Mouse (Mus musculus) CH12.LX (cell line): Measurements from ENCODE around the gene Jmjd1c. TPM values are rescaled to one million over a fixed set of nuclear protein-coding genes. Genes with fewer than 3 reads are reported as not detected.

Experiments used
- DNase-seq: peaks from one replicate; pipeline ENCODE4 v3.0.0-alpha.2; 2013; ENCODE audit errors: extremely low read depth
- H3K27ac ChIP-seq: 2 replicates; pipeline ENCODE4 v1.5.1; 2012; ENCODE audit warnings: low read depth, mild to moderate bottlenecking, control low read depth, moderate library complexity; ENCODE audit not compliant: insufficient read depth
- H3K27me3 ChIP-seq: replicated peaks from 2 replicates; pipeline ENCODE3; 2012; ENCODE audit warnings: inconsistent platforms
- H3K36me3 ChIP-seq, 2 experiments: replicated peaks in 1 of 2; 2 replicates each; pipeline versions ENCODE3 to v1.6.1; 2012; ENCODE audit warnings: inconsistent platforms in 1 of 2, low read length in 1 of 2, mild to moderate bottlenecking in 1 of 2, mixed read lengths in 1 of 2, moderate library complexity in 1 of 2; ENCODE audit not compliant: control insufficient read depth in 1 of 2, insufficient read depth in 1 of 2
- H3K4me1 ChIP-seq, 2 experiments: 2 replicates each; pipeline ENCODE4 v1.6.1; 2012; ENCODE audit warnings: inconsistent platforms in 1 of 2, moderate library complexity in 1 of 2; ENCODE audit not compliant: insufficient read depth in 2 of 2, control insufficient read depth in 1 of 2
- H3K4me2 ChIP-seq: 2 replicates; pipeline ENCODE4 v1.6.1; 2012; ENCODE audit warnings: low read depth, mild to moderate bottlenecking, control low read depth; ENCODE audit not compliant: poor library complexity, insufficient read depth, severe bottlenecking
- H3K4me3 ChIP-seq, 3 experiments: fragments of 150-350 bp in 1 of 3; sonication (generic) in 1 of 3; replicated peaks in 1 of 3; 2 replicates each; pipeline versions ENCODE3 to v1.5.1; 2011 to 2012; ENCODE audit warnings: low read depth in 2 of 3, low read length in 2 of 3, mild to moderate bottlenecking in 2 of 3, moderate library complexity in 2 of 3, control low read depth in 1 of 3, improper control_type of control experiment in 1 of 3, inconsistent platforms in 1 of 3, mixed read lengths in 1 of 3; ENCODE audit not compliant: poor library complexity in 1 of 3
- H3K79me2 ChIP-seq: replicated peaks from 2 replicates; pipeline ENCODE4 v1.6.1; 2012; ENCODE audit warnings: mild to moderate bottlenecking, moderate library complexity; ENCODE audit not compliant: control insufficient read depth, poor library complexity, insufficient read depth, severe bottlenecking; ENCODE audit errors: extremely low read depth
- H3K9ac ChIP-seq: 2 replicates; pipeline ENCODE4 v1.6.1; 2012; ENCODE audit warnings: low read depth, mild to moderate bottlenecking, control low read depth, moderate library complexity; ENCODE audit not compliant: insufficient read depth
- H3K9me3 ChIP-seq: replicated peaks from 2 replicates; pipeline ENCODE3; 2012; ENCODE audit warnings: low read length, inconsistent platforms, mixed read lengths
- BHLHE40 ChIP-seq: IDR thresholded peaks from 2 replicates; pipeline ENCODE4 v1.6.1; 2011; ENCODE audit warnings: mild to moderate bottlenecking, low read depth, low read length, improper control_type of control experiment
- CHD1 ChIP-seq: IDR thresholded peaks from 2 replicates; pipeline ENCODE4 v1.6.1; 2012; ENCODE audit warnings: low read depth, low read length, improper control_type of control experiment, inconsistent platforms
- CHD2 ChIP-seq: IDR thresholded peaks from 2 replicates; pipeline ENCODE4 v1.6.1; 2011; ENCODE audit warnings: low read length, improper control_type of control experiment
- CTCF ChIP-seq, 2 experiments: IDR thresholded peaks in 1 of 2; conservative IDR thresholded peaks in 1 of 2; 2 replicates each; pipeline ENCODE4 v1.5.1; 2011 to 2012; ENCODE audit warnings: low read depth in 2 of 2, low read length in 2 of 2, improper control_type of control experiment in 1 of 2, inconsistent platforms in 1 of 2, mild to moderate bottlenecking in 1 of 2, moderate library complexity in 1 of 2
- ETS1 ChIP-seq: conservative IDR thresholded peaks from 2 replicates; pipeline ENCODE4 v1.6.1; 2012; ENCODE audit warnings: low read depth, mild to moderate bottlenecking, inconsistent platforms, low read length, improper control_type of control experiment, moderate library complexity
- GABPA ChIP-seq: IDR thresholded peaks from 2 replicates; pipeline ENCODE4 v1.6.1; 2012; ENCODE audit warnings: low read depth, low read length, improper control_type of control experiment, inconsistent platforms; ENCODE audit not compliant: insufficient replicate concordance
- HCFC1 ChIP-seq: IDR thresholded peaks from 2 replicates; pipeline ENCODE4 v1.6.1; 2012; ENCODE audit warnings: low read depth, mild to moderate bottlenecking, inconsistent platforms, low read length, improper control_type of control experiment
- IRF4 ChIP-seq: IDR thresholded peaks from 2 replicates; pipeline ENCODE4 v1.6.1; 2014; ENCODE audit warnings: low read depth, mild to moderate bottlenecking, inconsistent platforms, low read length, improper control_type of control experiment
- JUN ChIP-seq: IDR thresholded peaks from 2 replicates; pipeline ENCODE4 v1.6.1; 2011; ENCODE audit warnings: low read depth, mild to moderate bottlenecking, low read length, improper control_type of control experiment, moderate library complexity; ENCODE audit not compliant: insufficient read depth
- JUND ChIP-seq: conservative IDR thresholded peaks from 2 replicates; pipeline ENCODE4 v1.6.1; 2011; ENCODE audit warnings: low read depth, low read length, improper control_type of control experiment
- MAFK ChIP-seq: IDR thresholded peaks from 2 replicates; pipeline ENCODE4 v1.6.1; 2011; ENCODE audit warnings: low read length, improper control_type of control experiment; ENCODE audit not compliant: insufficient replicate concordance
- MAX ChIP-seq: IDR thresholded peaks from 2 replicates; pipeline ENCODE4 v1.6.1; 2011; ENCODE audit warnings: low read length, improper control_type of control experiment
- MEF2A ChIP-seq: IDR thresholded peaks from 2 replicates; pipeline ENCODE4 v1.6.1; 2014; ENCODE audit warnings: low read depth, mild to moderate bottlenecking, inconsistent platforms, low read length, improper control_type of control experiment, borderline replicate concordance
- MYC ChIP-seq: IDR thresholded peaks from 2 replicates; pipeline ENCODE4 v1.6.1; 2011; ENCODE audit warnings: low read depth, mild to moderate bottlenecking, improper control_type of control experiment, low read length
- NELFE ChIP-seq: IDR thresholded peaks from 2 replicates; pipeline ENCODE4 v1.6.1; 2011; ENCODE audit warnings: low read depth, low read length, improper control_type of control experiment
- NRF1 ChIP-seq: IDR thresholded peaks from 2 replicates; pipeline ENCODE4 v1.6.1; 2014; ENCODE audit warnings: low read depth, mild to moderate bottlenecking, inconsistent platforms, low read length, improper control_type of control experiment, moderate library complexity
- POLR2A ChIP-seq: IDR thresholded peaks from 2 replicates; pipeline ENCODE4 v1.6.1; 2011; ENCODE audit warnings: low read depth, mild to moderate bottlenecking, improper control_type of control experiment, low read length
- POLR2AphosphoS2 ChIP-seq: IDR thresholded peaks from 2 replicates; pipeline ENCODE4 v1.6.1; 2011; ENCODE audit warnings: low read depth, low read length, improper control_type of control experiment
- RAD21 ChIP-seq: IDR thresholded peaks from 2 replicates; pipeline ENCODE4 v1.6.1; 2011; ENCODE audit warnings: low read depth, mild to moderate bottlenecking, low read length, improper control_type of control experiment, moderate library complexity
- RCOR1 ChIP-seq: conservative IDR thresholded peaks from 2 replicates; pipeline ENCODE4 v1.6.1; 2012; ENCODE audit warnings: low read depth, mild to moderate bottlenecking, inconsistent platforms, low read length, improper control_type of control experiment
- SIN3A ChIP-seq: IDR thresholded peaks from 2 replicates; pipeline ENCODE4 v1.6.1; 2012; ENCODE audit warnings: low read length, improper control_type of control experiment, inconsistent platforms
- TBP ChIP-seq: conservative IDR thresholded peaks from 2 replicates; pipeline ENCODE4 v1.6.1; 2011; ENCODE audit warnings: low read depth, low read length, improper control_type of control experiment
- TCF12 ChIP-seq: IDR thresholded peaks from 2 replicates; pipeline ENCODE4 v1.6.1; 2014; ENCODE audit warnings: low read depth, mild to moderate bottlenecking, inconsistent platforms, low read length, improper control_type of control experiment
- UBTF ChIP-seq: IDR thresholded peaks from 2 replicates; pipeline ENCODE4 v1.6.1; 2012; ENCODE audit warnings: low read depth, mild to moderate bottlenecking, inconsistent platforms, low read length, improper control_type of control experiment, moderate library complexity
- USF2 ChIP-seq: conservative IDR thresholded peaks from 2 replicates; pipeline ENCODE4 v1.6.1; 2011; ENCODE audit warnings: low read depth, low read length, improper control_type of control experiment
- ZKSCAN1 ChIP-seq: IDR thresholded peaks from 2 replicates; pipeline ENCODE4 v1.6.1; 2012; ENCODE audit warnings: low read depth, inconsistent platforms, low read length, improper control_type of control experiment, borderline replicate concordance
- ZMIZ1 ChIP-seq: IDR thresholded peaks from 2 replicates; pipeline ENCODE4 v1.6.1; 2012; ENCODE audit warnings: low read depth, mild to moderate bottlenecking, inconsistent platforms, low read length, improper control_type of control experiment
- dilution Hi-C: fragments of 300-500 bp; cut with MboI; formaldehyde crosslinking; loops from 2 replicates; pipeline ENCODE4 v1.14.3; 2020; ENCODE audit warnings: low sequenced_read_pairs; ENCODE audit not compliant: extremely low pct_unique_long_range_greater_than_20kb, extremely low pct_ligation_motif_present
- in situ Hi-C: fragments of 300-500 bp; cut with MboI; formaldehyde crosslinking; loops from 3 replicates; pipeline ENCODE4 v1.14.3; 2019; ENCODE audit warnings: low sequenced_read_pairs, low pct_ligation_motif_present, low pct_unique_long_range_greater_than_20kb, mixed read lengths
- polyA plus RNA-seq: library from polyadenylated mRNA; unstranded; fragments of >175 nt; gene quantifications from 2 replicates; pipeline ENCODE4 v1.2.1, GENCODE M21; 2012; ENCODE audit warnings: low read depth; ENCODE audit not compliant: insufficient read length
- total RNA-seq, 2 experiments: library from RNA; depleted of rRNA; stranded (reverse); fragments of 300-350 nt in 1 of 2; fragments of >200 nt in 1 of 2; gene quantifications; 2 replicates each; pipeline ENCODE4 v1.2.3; 2012 to 2014

Gene Jmjd1c
- total and polyA plus RNA-seq, 3 experiments = 41.2 to 50.1 (median 41.6) TPM

DNA sequence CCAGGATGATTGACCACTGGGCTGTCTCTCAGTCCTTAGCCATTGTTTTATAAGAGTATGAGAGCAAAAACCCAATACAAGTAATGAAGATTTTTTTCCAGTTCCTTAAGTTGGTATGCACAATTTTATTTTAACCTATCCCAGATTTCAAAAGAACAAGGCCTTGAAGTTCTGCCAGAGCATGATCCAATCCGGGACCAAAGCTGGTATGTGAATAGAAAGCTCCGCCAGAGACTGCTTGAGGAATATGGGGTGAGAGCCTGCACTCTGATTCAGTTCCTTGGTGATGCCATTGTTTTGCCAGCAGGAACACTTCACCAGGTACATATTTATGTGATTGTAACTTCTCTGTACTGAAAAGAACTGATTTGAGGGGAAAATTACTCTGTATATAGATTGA lies 153.6 kb downstream of the Jmjd1c start:
- peaks cover 66 to 96% of the 10 kb centered on the region in 2 experiments for H3K36me3 ChIP-seq
- H3K27ac ChIP-seq = no peak overlapping the region
- H3K4me2 ChIP-seq = no peak overlapping the region
- no peak overlapping the region for H3K9ac ChIP-seq
- in situ Hi-C loops (no loop called here), dilution Hi-C loops (no loop called here)
- H3K4me3 ChIP-seq = no peak overlapping the region
- no peak for DNase-seq
- no peaks in the 10 kb centered on the region for H3K4me1 ChIP-seq
- no peaks in the 10 kb centered on the region for H3K9me3 ChIP-seq
- peaks cover 26% of the 10 kb centered on the region for H3K79me2 ChIP-seq
- H3K27me3 ChIP-seq = no peaks in the 10 kb centered on the region
- TF ChIP-seq CHD2 (no peak), CHD1 (no peak), BHLHE40 (no peak), RCOR1 (no peak), ZMIZ1 (no peak), SIN3A (no peak), MYC (no peak), NRF1 (no peak), MAFK (no peak), IRF4 (no peak), GABPA (no peak), NELFE (no peak), TBP (no peak), USF2 (no peak), JUN (no peak), POLR2A (no peak), TCF12 (no peak), MAX (no peak), CTCF (conservative IDR thresholded peaks at IDR 0.05 in 1 of 2, IDR thresholded peaks at IDR 0.05 in 1 of 2; ENCODE audit: low read depth in 2 of 2, low read length in 2 of 2) (no peak)

DNA sequence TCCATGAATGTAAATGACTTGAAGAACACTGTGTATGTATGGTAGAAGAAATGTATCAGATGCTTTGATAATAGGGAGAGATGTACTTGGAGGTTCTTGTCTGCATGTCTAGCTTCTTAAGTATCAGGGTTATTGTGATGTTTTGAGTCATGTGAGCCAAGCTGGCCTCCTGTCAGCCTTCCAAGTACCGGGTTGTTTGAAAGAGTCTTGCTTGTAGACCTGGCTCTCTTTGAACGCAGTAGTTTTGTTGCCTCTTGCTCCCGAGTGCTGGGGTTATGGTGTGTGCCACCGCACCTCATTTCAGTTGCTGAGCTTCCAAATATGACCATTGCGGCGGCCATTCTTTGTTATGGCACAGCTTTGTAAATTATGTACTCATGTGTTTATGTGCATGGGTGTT lies 154.9 kb downstream of the Jmjd1c start:
- Histone ChIP-seq H3K4me2 (no peak overlapping the region), H3K9ac (no peak overlapping the region), H3K4me3 (no peak overlapping the region), H3K36me3 (peaks cover 64 to 97% of the 10 kb centered on the region in 2 experiments), H3K27me3 (no peaks in the 10 kb centered on the region), H3K4me1 (no peaks in the 10 kb centered on the region), H3K27ac (no peak overlapping the region), H3K79me2 (peaks cover 18% of the 10 kb centered on the region), H3K9me3 (no peaks in the 10 kb centered on the region)
- dilution Hi-C loops = no loop called here
- in situ Hi-C loops = no loop called here
- TF ChIP-seq HCFC1 (no peak), CTCF (conservative IDR thresholded peaks at IDR 0.05 in 1 of 2, IDR thresholded peaks at IDR 0.05 in 1 of 2; ENCODE audit: low read depth in 2 of 2, low read length in 2 of 2) (no peak), POLR2AphosphoS2 (no peak), RAD21 (no peak), NRF1 (no peak), NELFE (no peak), TBP (no peak), UBTF (no peak), CHD1 (no peak), POLR2A (no peak), MEF2A (no peak), MAFK (no peak), ETS1 (no peak), JUND (no peak), MYC (no peak), ZKSCAN1 (no peak)
- DNase-seq = no peak
